Mouse (Mus musculus) G1E (cell line): ENCODE measurements around the gene Acot7. TPM values are rescaled to one million over a fixed set of nuclear protein-coding genes. Genes with fewer than 3 reads are reported as not detected.

Experiments used
- ATAC-seq: 2 replicates; pipeline ENCODE4 v1.8.0; 2016; ENCODE audit warnings: mild to moderate bottlenecking; ENCODE audit not compliant: insufficient number of reproducible peaks, poor library complexity, low FRiP score, severe bottlenecking; ENCODE audit errors: extremely low read depth
- DNase-seq: peaks from one replicate; pipeline ENCODE4 v3.0.0; 2012; ENCODE audit warnings: low spot score
- H3K27me3 ChIP-seq: 2 replicates; pipeline ENCODE4 v1.6.1; 2012; ENCODE audit warnings: mild to moderate bottlenecking, low read length, inconsistent platforms; ENCODE audit not compliant: insufficient read depth
- H3K36me3 ChIP-seq: replicated peaks from 2 replicates; pipeline ENCODE3; 2012; ENCODE audit warnings: mild to moderate bottlenecking, inconsistent platforms
- H3K4me1 ChIP-seq: 2 replicates; pipeline ENCODE4 v1.6.1; 2012; ENCODE audit warnings: low read depth, low read length, inconsistent platforms, mixed read lengths; ENCODE audit not compliant: insufficient read depth
- H3K4me3 ChIP-seq: 2 replicates; pipeline ENCODE4 v1.5.1; 2012; ENCODE audit warnings: low read depth, mild to moderate bottlenecking, inconsistent platforms, low read length, moderate library complexity, mixed read lengths
- H3K9me3 ChIP-seq: replicated peaks from 2 replicates; pipeline ENCODE4 v1.6.1; 2012; ENCODE audit warnings: inconsistent platforms
- CTCF ChIP-seq: IDR thresholded peaks from 2 replicates; pipeline ENCODE4 v1.5.1; 2012; ENCODE audit warnings: low read depth, low read length, inconsistent platforms, mixed read lengths
- GATA1 ChIP-seq: IDR thresholded peaks from 2 replicates; pipeline ENCODE4 v1.6.1; 2012; ENCODE audit warnings: borderline replicate concordance, low read length, inconsistent platforms, mixed read lengths
- GATA2 ChIP-seq: IDR thresholded peaks from 2 replicates; pipeline ENCODE4 v1.6.1; 2012; ENCODE audit warnings: low read depth, low read length, inconsistent platforms, borderline replicate concordance
- POLR2AphosphoS5 ChIP-seq: IDR thresholded peaks from 2 replicates; pipeline ENCODE4 v1.6.1; 2012; ENCODE audit warnings: low read depth, low read length, inconsistent platforms; ENCODE audit not compliant: insufficient replicate concordance
- TAL1 ChIP-seq: conservative IDR thresholded peaks from 2 replicates; pipeline ENCODE4 v1.6.1; 2012; ENCODE audit warnings: low read depth, low read length, inconsistent platforms, mixed read lengths
- polyA plus RNA-seq: library from polyadenylated mRNA; stranded (reverse); fragments of >175 nt; gene quantifications from 2 replicates; pipeline ENCODE4 v1.2.3, GENCODE M21; 2012
- total RNA-seq, 2 experiments: library from RNA; stranded (forward) in 1 of 2; stranded (reverse) in 1 of 2; fragments of 200-1000 nt in 1 of 2; fragments of >200 nt in 1 of 2; fragmentation: Nextera tagmentation in 1 of 2; gene quantifications; 2 replicates each; pipeline ENCODE4 v1.2.3; 2014 to 2017

Acot7 gene
- total and polyA plus RNA-seq, 3 experiments = 17.6 to 51.1 (median 22.1) TPM

DNA sequence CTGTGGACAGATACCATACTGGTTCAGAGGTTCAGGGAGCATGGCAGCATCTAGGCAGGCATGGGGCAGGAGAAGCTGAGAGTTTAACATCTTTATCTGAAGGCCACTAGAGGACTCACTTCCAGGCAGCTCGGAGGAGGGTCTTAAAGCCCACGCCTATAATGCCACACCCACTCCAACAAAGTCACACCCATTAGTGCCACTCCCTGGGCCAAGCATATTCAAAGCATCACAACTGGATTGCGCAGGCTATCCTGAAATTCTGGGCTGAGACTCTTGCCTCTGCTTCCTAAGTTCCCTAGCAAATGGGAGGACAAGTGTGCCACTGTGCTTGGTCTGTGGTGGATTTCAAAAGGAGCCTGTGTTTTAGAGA is 7.2 kb downstream of the Acot7 start:
- H3K4me3 ChIP-seq = no peak overlapping the region; the same call in 1 of the 2 replicates
- H3K4me1 ChIP-seq = peaks cover 63% of the 10 kb centered on the region
- ATAC-seq = peak; percentile 61

DNA sequence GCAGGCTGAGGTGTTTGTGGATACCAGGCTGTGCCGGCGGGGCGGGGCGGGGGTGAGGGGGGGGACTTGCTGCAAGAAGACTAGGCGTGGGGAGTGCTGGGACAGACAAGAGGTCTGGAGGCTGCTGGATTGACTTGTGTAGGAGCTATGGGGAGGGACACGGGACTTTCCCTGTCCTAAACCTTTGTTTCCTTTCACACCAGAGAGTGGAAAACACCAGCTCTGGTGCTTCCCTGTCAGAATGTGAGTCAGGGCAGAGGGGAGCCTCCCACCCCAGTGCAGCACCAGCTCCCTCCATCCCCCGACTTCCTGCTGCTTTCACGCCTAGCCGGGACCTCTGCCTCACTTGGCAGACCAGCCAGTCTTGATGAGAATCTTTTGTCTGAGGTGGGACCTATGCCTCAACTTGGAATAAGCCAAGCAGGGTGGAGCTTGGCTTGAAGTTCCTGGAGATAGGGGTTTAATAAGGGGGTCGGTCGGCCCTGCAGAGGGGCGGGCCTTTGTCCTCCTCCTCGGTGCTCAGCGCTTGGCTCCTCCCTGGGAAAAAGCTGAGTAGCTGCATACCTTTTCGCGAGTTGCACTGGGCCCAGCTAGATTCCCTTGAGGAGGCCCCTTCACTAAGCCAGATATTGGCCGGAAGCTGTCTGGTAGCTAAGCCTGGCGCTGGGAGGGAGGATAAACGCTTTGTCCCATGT is 7.7 kb downstream of the Acot7 start:
- TF ChIP-seq CTCF (no peak), TAL1 (no peak), POLR2AphosphoS5 (no peak), GATA1 (no peak), GATA2 (no peak)
- H3K27me3 ChIP-seq = no peaks in the 10 kb centered on the region
- H3K36me3 ChIP-seq = peaks cover 61% of the 10 kb centered on the region
- H3K9me3 ChIP-seq = no peaks in the 10 kb centered on the region
- ATAC-seq (no peak), DNase-seq (no peak)
- peak overlapping the region; percentile 57; the same call in 1 of the 2 replicates for H3K4me3 ChIP-seq
- peaks cover 63% of the 10 kb centered on the region for H3K4me1 ChIP-seq

More for the DNA sequence above, 7.2 kb downstream of the Acot7 start:
- H3K36me3 ChIP-seq = peaks cover 67% of the 10 kb centered on the region
- no peaks in the 10 kb centered on the region for H3K27me3 ChIP-seq
- DNase-seq = no peak
- no peaks in the 10 kb centered on the region for H3K9me3 ChIP-seq
- TF ChIP-seq TAL1 (no peak), GATA1 (no peak), POLR2AphosphoS5 (no peak), GATA2 (no peak), CTCF (no peak)

DNA sequence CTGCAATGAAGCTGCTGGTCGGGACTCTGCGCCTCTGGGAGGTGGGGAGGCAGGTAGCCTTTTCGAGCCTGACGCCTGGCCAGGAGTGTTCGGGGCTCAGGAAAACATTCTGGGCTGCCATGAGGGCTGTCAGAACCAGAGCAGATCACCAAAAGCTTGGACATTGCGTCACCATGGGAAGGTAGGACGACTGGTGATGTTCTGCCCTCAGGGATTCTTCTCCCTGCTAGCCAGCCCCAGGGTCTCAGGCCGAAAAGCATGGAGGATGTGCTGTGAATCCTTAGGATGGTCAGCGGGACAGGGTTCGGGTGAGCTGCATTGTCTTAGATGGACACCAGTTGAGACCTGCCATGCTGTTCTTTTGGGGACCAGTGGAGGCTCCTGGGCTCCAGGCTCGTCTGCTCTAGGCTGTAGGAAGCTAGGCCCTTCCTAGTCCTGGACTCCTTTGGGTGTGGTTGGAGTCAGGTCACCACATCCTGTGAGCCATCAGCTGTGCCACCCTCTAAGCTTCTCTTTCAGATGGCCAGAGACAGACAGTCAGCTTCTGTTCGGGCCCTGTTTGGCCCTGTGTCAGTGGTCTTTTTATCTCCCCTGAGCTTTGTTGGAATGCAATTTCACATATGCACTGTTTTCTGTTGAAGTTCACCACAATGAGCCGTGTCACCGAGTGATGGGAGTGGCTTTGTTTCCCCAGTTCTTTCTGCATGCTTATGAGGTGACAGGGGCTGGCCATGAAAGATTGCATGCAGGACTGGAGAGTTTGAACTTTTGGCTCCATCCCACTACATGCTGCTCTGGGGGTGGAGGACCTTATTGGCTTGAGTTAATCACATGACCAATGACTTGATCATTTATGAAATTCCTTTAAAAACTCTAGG is 8.5 kb downstream of the Acot7 start:
- DNase-seq = peak; percentile 54
- peaks cover 54% of the 10 kb centered on the region for H3K36me3 ChIP-seq
- no peak for TF ChIP-seq CTCF
- H3K9me3 ChIP-seq = no peaks in the 10 kb centered on the region
- no peaks in the 10 kb centered on the region for H3K27me3 ChIP-seq
- peaks cover 63% of the 10 kb centered on the region for H3K4me1 ChIP-seq
- H3K4me3 ChIP-seq = peak overlapping the region; percentile 57; the same call in 1 of the 2 replicates
- peak; percentile 22; the same call in 1 of the 2 replicates for ATAC-seq

DNA sequence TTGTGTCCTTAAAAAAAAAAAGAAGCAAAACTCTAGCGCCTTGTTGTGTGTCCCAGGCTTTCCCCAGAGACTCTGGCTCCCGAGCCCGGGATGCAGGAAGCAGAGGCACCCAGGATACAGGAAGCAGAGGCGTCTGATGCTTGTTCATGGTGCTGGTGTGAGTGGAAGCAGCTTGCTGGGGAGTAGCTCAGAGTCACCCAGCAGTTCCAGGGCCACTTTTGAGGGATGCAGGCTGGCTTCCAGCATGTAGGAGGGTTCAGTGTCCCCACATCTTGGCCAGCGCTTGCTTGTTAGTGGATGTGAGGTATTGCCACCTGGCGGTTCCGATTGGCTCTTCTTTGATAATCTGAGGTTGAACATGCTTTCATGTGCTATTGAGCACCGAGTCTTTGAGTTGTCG is 9.2 kb downstream of the Acot7 start:
- Histone ChIP-seq H3K9me3 (no peaks in the 10 kb centered on the region), H3K4me1 (peaks cover 63% of the 10 kb centered on the region), H3K36me3 (peaks cover 47% of the 10 kb centered on the region), H3K27me3 (no peaks in the 10 kb centered on the region), H3K4me3 (peak overlapping the region; percentile 22; the same call in 1 of the 2 replicates)
- ATAC-seq (no peak), DNase-seq (no peak)
- TF ChIP-seq GATA2 (no peak), TAL1 (no peak), POLR2AphosphoS5 (no peak), CTCF (no peak), GATA1 (no peak)

DNA sequence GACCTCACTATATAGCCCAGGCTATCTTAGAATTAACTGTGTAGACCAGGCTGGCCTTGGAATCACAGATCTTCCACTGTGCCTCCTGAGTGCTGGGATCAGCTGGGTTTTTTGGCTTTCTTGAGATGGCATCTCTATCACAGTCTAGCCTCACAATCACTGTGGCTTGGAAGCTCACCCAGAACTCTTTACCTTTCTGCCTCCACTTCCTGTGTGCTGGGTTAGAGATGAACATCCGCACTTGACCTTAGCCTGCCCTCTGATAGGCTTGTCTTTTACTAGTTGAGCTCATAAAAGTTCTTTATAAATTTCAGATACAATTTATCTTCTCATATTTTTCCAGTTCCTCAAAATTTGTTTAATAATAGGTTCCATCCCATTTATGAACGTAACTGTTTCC is 10.7 kb downstream of the Acot7 start:
- Histone ChIP-seq H3K9me3 (no peaks in the 10 kb centered on the region), H3K36me3 (peaks cover 39% of the 10 kb centered on the region), H3K27me3 (no peaks in the 10 kb centered on the region), H3K4me1 (peaks cover 71% of the 10 kb centered on the region), H3K4me3 (no peak overlapping the region)
- ATAC-seq (no peak), DNase-seq (no peak)
- TF ChIP-seq GATA1 (no peak), GATA2 (no peak), CTCF (no peak), POLR2AphosphoS5 (no peak), TAL1 (no peak)

DNA sequence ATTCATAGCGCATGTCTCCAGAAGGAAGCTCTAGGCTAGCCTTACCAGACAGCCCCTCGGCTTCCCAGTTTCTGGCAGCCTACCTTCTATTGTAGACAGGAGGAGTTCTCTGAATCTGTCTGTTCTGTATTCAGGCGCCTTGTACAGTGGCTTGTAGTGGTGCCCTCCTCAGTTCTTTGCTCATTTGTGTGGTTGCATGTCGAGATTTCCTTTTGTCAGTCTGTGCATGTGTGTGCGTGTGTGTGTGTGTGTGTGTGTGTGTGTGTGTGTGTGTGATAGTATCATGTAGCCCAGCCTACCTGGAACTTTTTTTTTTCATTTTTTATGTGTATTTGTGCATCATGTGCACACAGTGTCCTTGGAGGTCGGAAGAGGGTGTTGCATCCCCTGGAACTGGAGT is 11.1 kb downstream of the Acot7 start:
- Histone ChIP-seq H3K27me3 (no peaks in the 10 kb centered on the region), H3K4me1 (peaks cover 71% of the 10 kb centered on the region), H3K9me3 (no peaks in the 10 kb centered on the region), H3K36me3 (peaks cover 35% of the 10 kb centered on the region), H3K4me3 (no peak overlapping the region)
- DNase-seq (no peak), ATAC-seq (no peak)
- TF ChIP-seq TAL1 (no peak), POLR2AphosphoS5 (no peak), GATA1 (no peak), CTCF (no peak), GATA2 (no peak)
